Mouse (Mus musculus) 416B (cell line): ENCODE measurements around the gene Mpo.
A peak's percentile ranks its signal among the peaks of the same experiment; 100 is the strongest.

Source experiments
- DNase-seq: peaks from one replicate; pipeline ENCODE4 v3.0.0; 2011; ENCODE audit warnings: low read depth

Gene Mpo

GRCm38 (mm10) chr11:87758161-87758911, 35.0 kb upstream of the Mpo start:
- DNase-seq = peak; percentile 83

- DNase-seq = peak; percentile 92
These were observed 34.3 kb upstream of the Mpo start for GRCm38 (mm10) chr11:87758957-87759608.

GRCm38 (mm10) chr11:87759609-87760005, 33.8 kb upstream of the Mpo start:
- peak; percentile 94 for DNase-seq

GRCm38 (mm10) chr11:87760301-87761081, 32.9 kb upstream of the Mpo start, which contains the start of gene Tspoap1:
Gene Tspoap1, plus strand, starts transcription at chr11:87760541.
- peak; percentile 84 for DNase-seq

- DNase-seq = no peak
These were observed 32.1 kb upstream of the Mpo start for GRCm38 (mm10) chr11:87761181-87761721.

- DNase-seq = no peak
These were observed 31.3 kb upstream of the Mpo start for GRCm38 (mm10) chr11:87761806-87762701.

GRCm38 (mm10) chr11:87762702-87763385, 30.5 kb upstream of the Mpo start:
- DNase-seq = no peak

- no peak for DNase-seq
These were observed 29.8 kb upstream of the Mpo start for GRCm38 (mm10) chr11:87763511-87763987.

GRCm38 (mm10) chr11:87763988-87764876, 29.1 kb upstream of the Mpo start:
- no peak for DNase-seq

GRCm38 (mm10) chr11:87768745-87769144, 24.6 kb upstream of the Mpo start:
- no peak for DNase-seq

- DNase-seq = peak; percentile 70
These were observed 22.4 kb upstream of the Mpo start for GRCm38 (mm10) chr11:87770989-87771388.

GRCm38 (mm10) chr11:87772354-87772753, 21.0 kb upstream of the Mpo start:
- no peak for DNase-seq

- no peak for DNase-seq
These were observed 15.1 kb upstream of the Mpo start for GRCm38 (mm10) chr11:87778100-87778765.

- no peak for DNase-seq
These were observed 14.5 kb upstream of the Mpo start for GRCm38 (mm10) chr11:87778915-87779314.

- peak; percentile 48 for DNase-seq
These were observed 14.0 kb upstream of the Mpo start for GRCm38 (mm10) chr11:87779392-87779791.

- DNase-seq = no peak
These were observed 13.3 kb upstream of the Mpo start for GRCm38 (mm10) chr11:87780130-87780529.

- peak; percentile 81 for DNase-seq
These were observed 3.3 kb upstream of the Mpo start for GRCm38 (mm10) chr11:87790088-87790487.

- peak; percentile 10 for DNase-seq
These were observed 8.4 kb downstream of the Mpo start for GRCm38 (mm10) chr11:87801711-87802275.

GRCm38 (mm10) chr11:87802621-87803020, 9.2 kb downstream of the Mpo start:
- peak; percentile 45 for DNase-seq
